Mouse (Mus musculus) frontal cortex, postnatal 14 days (tissue): ENCODE data around the gene Gjd2.

Source experiments
- DNase-seq, 2 experiments: peaks; one replicate each; pipeline ENCODE4 v3.0.0; 2022; ENCODE audit warnings: low spot score in 2 of 2

Gjd2 gene

GRCm38 (mm10) chr2:114013846-114014245 lies 427 bp upstream of the Gjd2 start:
- no peak for DNase-seq

- DNase-seq, result no peak
Measured at GRCm38 (mm10) chr2:114012749-114013211, 639 bp downstream of the Gjd2 start.

DNA sequence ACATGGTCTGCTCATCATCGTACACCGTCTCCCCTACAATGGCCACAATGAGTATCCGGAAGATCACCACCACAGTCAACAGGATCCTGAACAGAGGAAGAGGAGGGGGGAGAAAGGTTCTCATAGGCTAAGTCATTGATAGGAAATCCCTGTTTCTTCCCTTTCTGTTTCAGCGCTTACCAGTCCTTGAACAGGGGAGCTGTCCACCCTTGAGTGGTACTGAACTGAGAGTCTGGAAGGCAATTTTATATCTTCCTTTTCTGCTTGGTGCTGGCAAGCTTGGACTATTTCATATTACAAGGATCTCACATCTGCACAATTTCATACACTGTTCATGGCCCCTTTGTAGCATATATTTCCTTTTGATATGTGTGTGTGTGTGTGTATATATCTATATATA lies 1.6 kb downstream of the Gjd2 start:
- DNase-seq, result no peak

DNA sequence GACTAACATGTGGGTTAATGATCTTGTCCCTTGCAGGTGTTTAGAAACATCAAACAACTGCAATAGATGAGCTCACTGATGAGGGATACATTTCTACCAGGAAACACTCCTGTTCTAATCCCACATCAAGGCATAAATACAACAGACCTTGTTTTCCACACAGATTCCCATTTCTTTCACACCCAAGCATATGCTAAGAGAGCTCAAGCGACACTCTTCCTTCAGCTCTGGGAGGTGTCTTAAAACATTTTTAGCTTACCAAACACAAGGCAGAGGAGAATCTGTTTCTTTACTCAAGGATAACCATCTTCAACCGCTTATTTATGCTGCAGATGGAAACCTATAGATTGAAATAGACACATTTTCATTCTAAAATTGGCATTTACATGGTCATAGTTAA lies 5.1 kb downstream of the Gjd2 start:
- DNase-seq, result no peak

GRCm38 (mm10) chr2:113997484-113997883 lies 15.9 kb downstream of the Gjd2 start:
- no peak for DNase-seq

GRCm38 (mm10) chr2:113996930-113997329 lies 16.5 kb downstream of the Gjd2 start:
- DNase-seq, result no peak

- no peak for DNase-seq
Measured at GRCm38 (mm10) chr2:113984890-113985289, 28.5 kb downstream of the Gjd2 start.

DNA sequence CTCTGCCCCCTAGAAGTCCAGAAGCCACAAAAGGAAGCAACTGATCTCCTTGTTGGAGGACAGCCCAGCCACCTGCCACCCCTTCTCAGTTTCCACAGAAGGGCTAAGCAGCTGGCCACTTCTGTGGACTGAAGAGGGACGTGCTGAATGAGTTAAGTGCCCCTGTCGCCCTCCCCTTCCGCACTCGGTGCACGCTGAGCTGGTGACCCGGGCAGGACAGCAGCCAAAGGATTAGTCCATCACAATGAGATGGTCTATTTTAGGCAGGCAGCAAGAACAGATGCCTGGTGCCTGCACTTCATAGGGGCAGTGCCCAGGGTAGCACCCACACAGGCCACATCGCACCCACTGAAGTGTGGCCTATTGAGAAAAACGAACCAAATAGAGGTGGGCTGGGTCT lies 32.8 kb downstream of the Gjd2 start:
- no peak for DNase-seq

- DNase-seq, result no peak
Measured at GRCm38 (mm10) chr2:113978151-113978771, 35.2 kb downstream of the Gjd2 start.

- no peak for DNase-seq
Measured at GRCm38 (mm10) chr2:113973950-113974349, 39.5 kb downstream of the Gjd2 start.

GRCm38 (mm10) chr2:113966421-113966820 lies 47.0 kb downstream of the Gjd2 start:
- no peak for DNase-seq
